Mouse (Mus musculus) lung, adult 2 months (tissue): ENCODE measurements around the gene Tbx6.

Source experiments
- CTCF ChIP-seq: fragments of 200-500 bp; IDR thresholded peaks from 2 replicates; pipeline ENCODE4 v1.5.1; 2011; ENCODE audit warnings: mild to moderate bottlenecking, low read length, control low read depth; ENCODE audit not compliant: insufficient read depth
- POLR2A ChIP-seq: fragments of 200-500 bp; IDR thresholded peaks from 2 replicates; pipeline ENCODE4 v1.6.1; 2011; ENCODE audit warnings: low read depth, mild to moderate bottlenecking, control low read depth, low read length, borderline replicate concordance; ENCODE audit errors: extremely low read depth

- no peak for TF ChIP-seq CTCF
- no peak for TF ChIP-seq POLR2A
These were observed 18.7 kb upstream of the Tbx6 start for GRCm38 (mm10) chr7:126762471-126763008.
